Mouse (Mus musculus) naive thymus-derived CD4-positive, alpha-beta T cell, adult 2 months (primary cell): Measurements from ENCODE around the gene Ube2b.

Experiments used
- DNase-seq: peaks from one replicate; pipeline ENCODE4 v3.0.0-alpha.2; 2011; ENCODE audit warnings: low read depth

Ube2b gene

GRCm38 (mm10) chr11:52000290-52000962, at the start of gene Ube2b:
Ube2b (minus strand) TSS chr11:52000762.
- DNase-seq: peak; percentile 98

- peak; percentile 63 for DNase-seq
Observed at GRCm38 (mm10) chr11:52046446-52047165, 46.0 kb upstream of the Ube2b start.

- DNase-seq: no peak
Observed at GRCm38 (mm10) chr11:52044156-52044555, 43.6 kb upstream of the Ube2b start.

- DNase-seq: no peak
Observed at GRCm38 (mm10) chr11:52043224-52043623, 42.7 kb upstream of the Ube2b start.

- no peak for DNase-seq
Observed at GRCm38 (mm10) chr11:52037659-52038058, 37.1 kb upstream of the Ube2b start.

GRCm38 (mm10) chr11:52035905-52036304, 35.3 kb upstream of the Ube2b start:
- DNase-seq: peak; percentile 68

DNA sequence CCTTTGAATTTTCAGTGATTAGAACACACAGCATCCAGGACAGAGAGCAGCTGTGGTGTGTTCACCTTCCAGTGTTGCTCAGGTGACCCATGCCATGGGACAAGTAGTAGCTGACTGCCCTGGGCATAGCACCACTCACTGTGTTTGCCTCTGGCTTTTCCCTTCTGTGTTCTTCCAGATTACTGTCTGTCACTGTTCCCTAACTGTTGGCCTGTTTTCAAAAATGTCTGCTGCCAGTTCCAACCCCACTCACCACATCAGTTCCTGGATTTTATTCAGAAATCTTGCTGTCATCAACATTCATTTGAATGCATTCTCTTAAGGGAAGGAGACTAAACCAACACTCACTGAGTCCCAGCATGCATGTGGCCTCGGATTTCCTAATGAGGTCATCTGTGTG, 33.4 kb upstream of the Ube2b start:
- no peak for DNase-seq

GRCm38 (mm10) chr11:52032356-52032755, 31.8 kb upstream of the Ube2b start:
- DNase-seq: no peak

DNA sequence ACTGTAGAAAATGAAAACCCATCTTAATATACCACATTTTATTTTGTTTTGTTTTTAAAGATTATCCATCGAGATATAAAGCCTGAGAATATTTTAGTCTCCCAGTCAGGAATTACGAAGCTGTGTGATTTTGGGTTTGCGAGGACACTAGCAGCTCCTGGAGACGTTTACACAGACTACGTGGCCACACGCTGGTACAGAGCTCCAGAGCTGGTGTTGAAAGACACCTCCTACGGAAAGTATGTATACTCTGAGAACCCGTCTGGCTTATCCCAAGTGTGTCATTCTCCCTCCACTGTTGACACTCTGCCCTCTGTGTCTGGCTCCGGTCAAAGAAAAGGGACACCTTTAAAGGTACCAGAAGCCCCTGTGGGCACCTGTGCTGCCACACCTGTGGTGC, 17.7 kb upstream of the Ube2b start:
- no peak for DNase-seq

DNA sequence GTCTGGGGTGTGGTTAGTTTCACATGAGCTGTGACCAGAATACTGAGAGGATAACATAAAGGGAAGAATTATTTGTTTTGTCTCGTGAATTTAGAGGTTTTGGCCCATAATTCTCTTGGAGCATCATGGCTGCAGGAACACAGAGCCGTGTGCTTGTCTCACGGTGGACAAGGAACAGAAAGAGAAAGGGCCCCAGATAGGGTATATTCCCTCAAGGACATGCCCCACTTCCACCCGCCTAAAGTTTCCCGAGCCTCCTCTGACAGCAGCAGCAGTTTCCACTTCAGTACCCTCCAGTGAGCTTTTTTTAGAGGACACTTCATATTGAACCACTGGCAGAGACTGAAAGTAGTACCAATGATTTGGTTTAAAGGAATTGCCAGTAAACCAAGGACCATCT, 11.0 kb upstream of the Ube2b start:
- no peak for DNase-seq

DNA sequence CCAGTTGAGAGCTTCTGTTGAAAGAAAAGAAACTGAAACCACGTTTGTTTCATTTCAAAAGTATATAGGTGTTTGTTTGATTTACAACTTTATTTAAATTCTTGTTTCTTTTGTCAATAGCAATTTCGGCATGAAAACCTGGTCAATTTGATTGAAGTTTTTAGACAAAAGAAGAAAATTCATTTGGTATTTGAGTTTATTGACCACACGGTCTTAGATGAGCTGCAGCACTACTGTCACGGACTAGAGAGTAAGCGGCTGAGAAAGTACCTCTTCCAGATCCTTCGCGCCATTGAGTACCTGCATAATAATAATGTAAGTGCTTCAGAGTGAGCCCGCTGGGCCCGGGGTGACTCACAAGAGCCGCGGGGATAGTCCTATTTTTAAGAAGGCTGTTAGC, 10.4 kb upstream of the Ube2b start:
- DNase-seq: no peak

- no peak for DNase-seq
Observed at GRCm38 (mm10) chr11:52005586-52005985, 5.0 kb upstream of the Ube2b start.

GRCm38 (mm10) chr11:52003772-52004528, 3.4 kb upstream of the Ube2b start, which contains the start of gene Cdkl3:
Cdkl3 (plus strand) TSS chr11:52004221.
- peak; percentile 94 for DNase-seq

DNA sequence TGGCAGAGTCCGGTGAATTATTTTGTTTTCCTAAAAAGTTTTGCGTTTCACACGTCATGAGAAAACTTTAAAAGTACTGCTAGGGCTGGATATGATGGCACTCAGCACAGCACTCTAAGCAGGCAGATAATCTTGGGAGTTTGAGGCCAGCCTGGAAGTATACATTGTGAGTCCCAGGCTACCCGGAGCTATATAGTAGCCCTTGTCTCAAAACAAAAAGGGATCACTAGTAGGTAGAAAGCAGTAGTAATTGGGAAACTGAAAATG, 2.9 kb upstream of the Ube2b start:
- no peak for DNase-seq

- DNase-seq: no peak
Observed at GRCm38 (mm10) chr11:52002842-52003504, 2.4 kb upstream of the Ube2b start.

GRCm38 (mm10) chr11:52001861-52002260, 1.3 kb upstream of the Ube2b start:
- DNase-seq: no peak

- DNase-seq: no peak
Observed at GRCm38 (mm10) chr11:52001341-52001740, 779 bp upstream of the Ube2b start.

GRCm38 (mm10) chr11:51999611-52000289, 812 bp downstream of the Ube2b start:
- no peak for DNase-seq

DNA sequence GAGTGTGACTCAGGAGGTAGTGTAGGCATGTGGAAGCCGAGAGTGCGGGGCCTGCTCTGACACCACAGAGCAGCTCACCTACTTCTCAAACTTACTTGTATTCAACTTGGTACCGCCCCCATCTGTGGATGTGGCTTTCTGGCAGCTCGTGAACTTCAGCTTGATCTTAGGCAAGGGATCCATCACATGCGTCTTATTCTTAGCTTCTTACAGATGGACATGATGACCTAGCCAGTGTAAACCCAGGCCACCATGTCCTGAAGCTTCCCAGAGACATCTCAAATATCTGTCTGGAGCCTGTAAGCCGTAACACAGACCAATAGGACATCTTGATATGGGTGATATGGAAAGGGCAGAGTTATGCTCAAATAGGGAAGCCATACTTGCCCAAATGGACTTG, 28.9 kb downstream of the Ube2b start:
- no peak for DNase-seq

DNA sequence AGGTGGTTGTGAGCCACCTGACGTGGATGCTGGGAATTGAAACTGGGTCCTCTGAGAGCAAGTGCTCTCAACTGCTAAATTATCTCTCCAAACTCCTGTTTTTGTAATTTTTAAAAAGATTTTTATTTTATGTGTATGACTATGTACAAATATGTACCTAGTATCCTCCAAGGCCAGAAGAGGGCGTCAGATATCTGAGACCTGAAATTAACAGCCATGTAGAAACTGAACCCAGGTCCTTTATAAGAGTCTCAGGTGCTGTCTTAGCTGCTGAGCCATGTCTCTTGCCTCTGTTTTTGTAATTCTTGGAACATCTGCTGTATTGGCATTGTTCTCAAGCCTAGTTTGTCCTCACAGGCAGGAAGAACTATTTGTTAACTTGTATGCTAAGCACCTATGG, 31.1 kb downstream of the Ube2b start:
- DNase-seq: no peak

DNA sequence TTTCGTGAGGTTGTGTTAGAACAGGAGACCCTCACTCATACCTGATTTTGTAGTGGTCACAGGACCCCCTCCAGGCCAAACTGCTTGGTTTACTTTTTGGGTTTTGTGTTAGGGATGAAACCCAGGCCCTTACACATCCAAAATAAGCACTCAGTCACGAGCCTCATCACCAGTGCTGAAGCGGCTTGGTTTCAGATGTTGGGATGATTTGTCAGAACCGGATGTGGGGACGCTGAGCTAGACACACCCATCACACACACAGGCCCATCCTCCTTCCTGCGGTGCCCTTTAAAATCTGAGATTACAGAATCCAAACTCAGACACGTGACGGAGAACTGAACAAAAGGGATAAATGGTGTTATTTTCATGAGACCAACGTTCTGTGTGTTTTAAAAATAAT, 31.7 kb downstream of the Ube2b start:
- peak; percentile 79 for DNase-seq
